Mouse (Mus musculus) neural tube, embryonic 11.5 days (tissue): ENCODE measurements around the gene Dusp6. TPM values are rescaled to one million over a fixed set of nuclear protein-coding genes. Genes with fewer than 3 reads are reported as not detected.
A peak's percentile ranks its signal among the peaks of the same experiment; 100 is the strongest.

Experiments
- ATAC-seq: fragments of 200-750 bp; cut with Nextera tagmentation; 2 replicates; pipeline ENCODE4 v1.8.0; 2017; ENCODE audit warnings: moderate number of reproducible peaks, mild to moderate bottlenecking, moderate TSS enrichment, moderate library complexity; ENCODE audit not compliant: insufficient read depth, low FRiP score, low TSS enrichment
- DNase-seq: peaks from one replicate; pipeline ENCODE4 v3.0.0-alpha.2; 2015; ENCODE audit warnings: low spot score
- H3K27ac ChIP-seq: fragments of 300-500 bp; sonication (generic); 2 replicates; pipeline ENCODE4 v1.5.1; 2014; ENCODE audit warnings: low read depth, mild to moderate bottlenecking, low read length
- H3K27me3 ChIP-seq: fragments of 300-500 bp; sonication (generic); 2 replicates; pipeline ENCODE4 v1.6.1; 2014; ENCODE audit warnings: mild to moderate bottlenecking, low read length, mixed read lengths; ENCODE audit not compliant: control insufficient read depth, insufficient read depth
- H3K36me3 ChIP-seq: fragments of 300-500 bp; sonication (generic); 2 replicates; pipeline ENCODE4 v1.6.1; 2014; ENCODE audit warnings: mild to moderate bottlenecking, low read length, moderate library complexity, mixed read lengths; ENCODE audit not compliant: control insufficient read depth, insufficient read depth
- H3K4me1 ChIP-seq: fragments of 300-500 bp; sonication (generic); 2 replicates; pipeline ENCODE4 v1.6.1; 2014; ENCODE audit warnings: low read length, mixed read lengths; ENCODE audit not compliant: control insufficient read depth, insufficient read depth
- H3K4me2 ChIP-seq: fragments of 300-500 bp; sonication (generic); 2 replicates; pipeline ENCODE4 v1.6.1; 2014; ENCODE audit warnings: low read depth, mild to moderate bottlenecking, moderate library complexity
- H3K4me3 ChIP-seq: fragments of 300-500 bp; sonication (generic); 2 replicates; pipeline ENCODE4 v1.5.1; 2014; ENCODE audit warnings: low read depth, low read length
- H3K9ac ChIP-seq: fragments of 300-500 bp; sonication (generic); 2 replicates; pipeline ENCODE4 v1.6.1; 2014; ENCODE audit warnings: mild to moderate bottlenecking, low read length
- H3K9me3 ChIP-seq: fragments of 300-500 bp; sonication (generic); 2 replicates; pipeline ENCODE4 v1.6.1; 2016; ENCODE audit warnings: low read length; ENCODE audit not compliant: control insufficient read depth
- WGBS: fragments of 180-500 bp; shearing (Covaris S2); extraction: QIAGEN DNeasy Blood & Tissue Kit; methylation state at CpG from one replicate; pipeline ENCODE4 v1.1.7; 2014; 5-methylcytosine and 5-hydroxymethylcytosine counted together
- polyA plus RNA-seq: library from polyadenylated mRNA; unstranded; fragments of >200 nt; fragmentation: Nextera tagmentation; extraction: Ambion mirVana; gene quantifications from 2 replicates; pipeline ENCODE4 v1.2.1, GENCODE M21; 2014

The Dusp6 gene
- polyA plus RNA-seq, 1 experiment from 2014 or later, result 57.5 TPM

GRCm38 (mm10) chr10:99297721-99298120 is 34.7 kb downstream of the Dusp6 start:
- Histone ChIP-seq H3K27me3 (no peaks in the 10 kb centered on the region), H3K27ac (no peak overlapping the region), H3K9me3 (no peaks in the 10 kb centered on the region), H3K4me3 (no peak overlapping the region), H3K4me2 (no peak overlapping the region), H3K36me3 (no peaks in the 10 kb centered on the region), H3K4me1 (no peaks in the 10 kb centered on the region), H3K9ac (no peak overlapping the region)
- 72% methylated on average over 3 of the region's 3 CpGs for WGBS
- no peak for DNase-seq
- no peak for ATAC-seq

GRCm38 (mm10) chr10:99298328-99299295 is 35.6 kb downstream of the Dusp6 start:
- Histone ChIP-seq H3K9ac (no peak overlapping the region), H3K27ac (no peak overlapping the region), H3K9me3 (no peaks in the 10 kb centered on the region), H3K27me3 (no peaks in the 10 kb centered on the region), H3K4me3 (no peak overlapping the region), H3K4me1 (no peaks in the 10 kb centered on the region), H3K36me3 (no peaks in the 10 kb centered on the region), H3K4me2 (0 out of 2 replicates have a peak overlapping the region, but pooled peaks have one; percentile 14)
- ATAC-seq (no peak), DNase-seq (no peak)
- 25% methylated on average over 18 of the region's 18 CpGs for WGBS

GRCm38 (mm10) chr10:99299303-99299702 is 36.3 kb downstream of the Dusp6 start:
- Histone ChIP-seq H3K27ac (no peak overlapping the region), H3K4me1 (no peaks in the 10 kb centered on the region), H3K4me2 (no peak overlapping the region), H3K9ac (no peak overlapping the region), H3K9me3 (no peaks in the 10 kb centered on the region), H3K27me3 (no peaks in the 10 kb centered on the region), H3K4me3 (no peak overlapping the region), H3K36me3 (no peaks in the 10 kb centered on the region)
- 14% methylated on average over 9 of the region's 9 CpGs for WGBS
- DNase-seq (no peak), ATAC-seq (no peak)

- H3K4me3 ChIP-seq, result no peak overlapping the region
- no peak overlapping the region for H3K27ac ChIP-seq
- H3K27me3 ChIP-seq, result no peaks in the 10 kb centered on the region
- 66% methylated on average over 4 of the region's 4 CpGs for WGBS
- no peak for DNase-seq
- no peak overlapping the region for H3K4me2 ChIP-seq
- no peaks in the 10 kb centered on the region for H3K36me3 ChIP-seq
- H3K9ac ChIP-seq, result no peak overlapping the region
- H3K4me1 ChIP-seq, result no peaks in the 10 kb centered on the region
- H3K9me3 ChIP-seq, result no peaks in the 10 kb centered on the region
- no peak for ATAC-seq
Measured at GRCm38 (mm10) chr10:99302051-99302450, 39.0 kb downstream of the Dusp6 start.

- no peaks in the 10 kb centered on the region for H3K36me3 ChIP-seq
- 93% methylated on average over 4 of the region's 4 CpGs for WGBS
- no peak overlapping the region for H3K4me2 ChIP-seq
- no peak overlapping the region for H3K4me3 ChIP-seq
- H3K4me1 ChIP-seq, result no peaks in the 10 kb centered on the region
- H3K27me3 ChIP-seq, result no peaks in the 10 kb centered on the region
- ATAC-seq (no peak), DNase-seq (no peak)
- H3K9ac ChIP-seq, result no peak overlapping the region
- H3K9me3 ChIP-seq, result no peaks in the 10 kb centered on the region
- H3K27ac ChIP-seq, result no peak overlapping the region
Measured at GRCm38 (mm10) chr10:99308837-99309236, 45.8 kb downstream of the Dusp6 start.

GRCm38 (mm10) chr10:99309617-99310016 is 46.6 kb downstream of the Dusp6 start:
- Histone ChIP-seq H3K9me3 (no peaks in the 10 kb centered on the region), H3K27me3 (no peaks in the 10 kb centered on the region), H3K36me3 (no peaks in the 10 kb centered on the region), H3K4me1 (no peaks in the 10 kb centered on the region), H3K4me3 (no peak overlapping the region), H3K27ac (no peak overlapping the region), H3K9ac (no peak overlapping the region), H3K4me2 (no peak overlapping the region)
- DNase-seq, result no peak
- WGBS, result 89% methylated on average over 9 of the region's 9 CpGs
- ATAC-seq, result no peak

GRCm38 (mm10) chr10:99310204-99310603 is 47.2 kb downstream of the Dusp6 start:
- no peak for DNase-seq
- H3K27ac ChIP-seq, result no peak overlapping the region
- ATAC-seq, result no peak
- no peaks in the 10 kb centered on the region for H3K4me1 ChIP-seq
- no peak overlapping the region for H3K9ac ChIP-seq
- H3K9me3 ChIP-seq, result no peaks in the 10 kb centered on the region
- 84% methylated on average over 10 of the region's 10 CpGs for WGBS
- H3K4me3 ChIP-seq, result no peak overlapping the region
- no peak overlapping the region for H3K4me2 ChIP-seq
- no peaks in the 10 kb centered on the region for H3K36me3 ChIP-seq
- no peaks in the 10 kb centered on the region for H3K27me3 ChIP-seq

GRCm38 (mm10) chr10:99311956-99312355 is 48.9 kb downstream of the Dusp6 start:
- H3K27me3 ChIP-seq, result no peaks in the 10 kb centered on the region
- H3K36me3 ChIP-seq, result no peaks in the 10 kb centered on the region
- ATAC-seq, result no peak
- no peak for DNase-seq
- no peak overlapping the region for H3K4me3 ChIP-seq
- no peak overlapping the region for H3K27ac ChIP-seq
- no peak overlapping the region for H3K4me2 ChIP-seq
- no peaks in the 10 kb centered on the region for H3K9me3 ChIP-seq
- 85% methylated on average over 1 of the region's 1 CpGs for WGBS
- H3K9ac ChIP-seq, result no peak overlapping the region
- H3K4me1 ChIP-seq, result no peaks in the 10 kb centered on the region

GRCm38 (mm10) chr10:99314366-99314765 is 51.3 kb downstream of the Dusp6 start:
- Histone ChIP-seq H3K4me1 (no peaks in the 10 kb centered on the region), H3K4me2 (no peak overlapping the region), H3K27ac (no peak overlapping the region), H3K9ac (no peak overlapping the region), H3K4me3 (no peak overlapping the region), H3K36me3 (no peaks in the 10 kb centered on the region), H3K27me3 (no peaks in the 10 kb centered on the region), H3K9me3 (no peaks in the 10 kb centered on the region)
- ATAC-seq (no peak), DNase-seq (no peak)
- 90% methylated on average over 7 of the region's 7 CpGs for WGBS
